Mouse (Mus musculus): ENCODE measurements around the gene Ppp4r1.

DNA sequence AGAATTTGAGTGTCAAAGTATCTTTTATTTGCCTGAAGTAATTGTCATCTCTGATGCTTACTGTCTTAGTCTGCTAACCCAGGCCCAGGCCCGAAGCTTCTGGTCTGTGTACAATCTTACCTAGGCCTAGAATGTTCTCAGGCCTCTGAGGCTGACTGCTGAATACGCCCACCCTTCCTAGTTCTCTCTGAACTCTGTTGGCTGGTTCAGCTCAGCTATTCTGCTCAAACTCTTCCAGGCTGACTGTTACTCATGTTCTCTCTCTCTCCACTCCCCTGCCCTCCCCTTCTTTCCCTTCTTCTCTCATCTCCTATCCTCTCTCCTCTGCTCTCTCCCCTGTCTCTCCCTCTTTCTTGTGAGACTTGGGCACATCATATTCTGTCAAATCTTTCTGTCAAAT, 24.0 kb downstream of the Ppp4r1 start:
- TF ChIP-seq POLR2A (IDR thresholded peaks at IDR 0.05; ENCODE audit: insufficient read depth, low read depth, low read length) (no peak), CTCF (IDR thresholded peaks at IDR 0.05; ENCODE audit: insufficient read depth, low read depth, low read length) (no peak)
